ENCODE assay signal across 27 mouse cellular contexts in the genomic region with DNA sequence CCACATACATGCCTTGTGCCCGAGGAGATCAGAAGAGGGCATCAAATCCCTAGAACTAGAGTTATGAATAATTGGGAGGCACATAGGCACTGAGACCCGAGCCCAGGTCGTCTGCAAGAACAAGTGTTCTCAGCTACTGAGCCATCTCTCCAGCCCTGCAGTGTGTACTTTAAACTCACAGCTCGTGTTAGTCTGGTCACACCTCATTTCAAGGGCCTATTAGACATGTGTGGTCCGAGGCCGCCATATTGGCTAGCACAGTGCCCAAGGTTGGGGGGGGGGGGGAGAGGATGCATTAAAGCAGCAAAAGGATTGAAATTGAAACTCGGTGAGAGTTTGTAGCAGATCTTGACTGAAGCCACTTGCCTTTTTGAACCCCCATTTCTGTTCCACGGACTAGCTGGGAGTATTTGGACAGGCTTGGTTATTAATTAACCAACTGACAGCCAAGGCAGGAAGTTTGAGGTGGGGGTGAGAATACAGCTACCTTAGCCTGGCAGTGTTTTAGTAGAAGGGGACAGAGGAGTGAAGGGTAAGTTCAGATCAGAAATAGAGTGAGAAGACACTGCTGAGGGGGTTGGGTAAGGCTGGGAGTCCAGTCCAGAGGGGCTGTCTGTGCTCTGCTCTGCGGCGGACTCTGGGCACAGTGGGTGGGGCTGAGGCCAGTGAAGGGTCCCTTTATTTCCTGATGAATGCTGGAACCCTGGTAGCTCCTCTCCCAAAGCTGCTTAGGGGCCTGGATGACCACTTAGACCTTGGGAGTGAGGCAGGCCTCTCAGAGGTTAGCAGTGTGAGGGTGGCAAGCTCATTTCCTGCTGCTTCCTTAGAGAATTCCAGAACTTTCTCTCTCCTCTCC. TPM values are rescaled to one million over a fixed set of nuclear protein-coding genes. Genes with fewer than 3 reads are reported as not detected.
DNase-seq lines count a peak whose midpoint lies in the region; ATAC-seq and TF ChIP-seq lines count a peak whose summit lies in the region.
"Had no signal": no experiment of that assay in that cellular context is flagged by ENCODE, and none has a peak within 500 bp of the region (broad histone marks: within the 10 kb centered on the region; RNA-seq: fewer than 3 reads in every experiment).

No protein-coding gene starts in this region.

- no peak overlapping the region for H3K4me3 ChIP-seq in kidney, embryonic 15.5 days (replicated peaks)
- no peak overlapping the region; the same call in 1 of the 2 replicates for H3K4me3 ChIP-seq in liver, postnatal 0 days (ENCODE audit: low read depth, low read length)
- no peak overlapping the region for H3K4me3 ChIP-seq in left cerebral cortex, adult 2 months
- H3K4me3 ChIP-seq: embryonic facial prominence, embryonic 13.5 days; heart, embryonic 15.5 days; hindbrain, embryonic 15.5 days had no signal

- intact Hi-C loops in left cerebral cortex, adult 2 months (cut with DNase I): no loop called here

- WGBS in kidney, embryonic 15.5 days: 70% methylated on average over 10 of the region's 10 CpGs
- 52% methylated on average over 10 of the region's 10 CpGs for WGBS in liver, postnatal 0 days (ENCODE audit: insufficient replicate concordance)

- DNase-seq in kidney, postnatal 25 days: no peak
- peak; percentile 25 for DNase-seq in lung, postnatal 10 days
- no peak for DNase-seq in lung, postnatal 14 days
- no peak for DNase-seq in liver, postnatal 0 days
- DNase-seq in left cerebral cortex, adult 2 months (ENCODE audit: extremely low spot score in 1 of 2, low spot score in 2 of 2): no peak
- no peak for DNase-seq in left cerebral cortex, adult 11 months (ENCODE audit: low spot score)
- no peak for DNase-seq in frontal cortex, adult 2 months (ENCODE audit: extremely low spot score in 1 of 2, low spot score in 1 of 2)
- DNase-seq: adrenal gland, postnatal 25 days; cerebellum, adult 11 months; cerebellum, postnatal 14 days; gastrocnemius, postnatal 36 days; heart, postnatal 4 days; lung, postnatal 36 days; retina, postnatal 1 day; thymus, adult 18-20 months; thymus, postnatal 4 days had no signal

- TF ChIP-seq EP300 in liver, postnatal 0 days (IDR thresholded peaks at IDR 0.05; ENCODE audit: low read depth): no peak

- H3K36me3 ChIP-seq in kidney, embryonic 15.5 days: no peaks in the 10 kb centered on the region
- no peaks in the 10 kb centered on the region for H3K36me3 ChIP-seq in liver, postnatal 0 days (replicated peaks; ENCODE audit: insufficient read depth, low read length)
- H3K36me3 ChIP-seq: embryonic facial prominence, embryonic 13.5 days; heart, embryonic 15.5 days; hindbrain, embryonic 15.5 days had no signal

- no peaks in the 10 kb centered on the region for H3K27me3 ChIP-seq in kidney, embryonic 15.5 days
- H3K27me3 ChIP-seq in liver, postnatal 0 days (ENCODE audit: insufficient read depth, low read length): 0 out of 2 replicates have a peak, but pooled peaks cover 4% of the 10 kb centered on the region
- H3K27me3 ChIP-seq: CH12.LX; heart, embryonic 15.5 days; hindbrain, embryonic 15.5 days had no signal

- H3K27ac ChIP-seq in kidney, embryonic 15.5 days: peak overlapping the region; percentile 67
- H3K27ac ChIP-seq in liver, postnatal 0 days (ENCODE audit: low read depth): 0 out of 2 replicates have a peak overlapping the region, but pooled peaks have one; percentile 34
- H3K27ac ChIP-seq in left cerebral cortex, adult 2 months: no peak overlapping the region
- H3K27ac ChIP-seq: embryonic facial prominence, embryonic 13.5 days; heart, embryonic 15.5 days; hindbrain, embryonic 15.5 days; kidney, postnatal 0 days had no signal

- ATAC-seq in kidney, embryonic 15.5 days (replicated peaks; ENCODE audit: low FRiP score): peak; percentile 43
- ATAC-seq in liver, postnatal 0 days: no peak
- ATAC-seq: forebrain, embryonic 14.5 days had no signal

- H3K9me3 ChIP-seq in kidney, embryonic 15.5 days (replicated peaks): peaks cover 7% of the 10 kb centered on the region; the same call in 1 of the 2 replicates
- peaks cover 3% of the 10 kb centered on the region; the same call in 1 of the 2 replicates for H3K9me3 ChIP-seq in liver, postnatal 0 days (ENCODE audit: low read length)
- H3K9me3 ChIP-seq: heart, embryonic 15.5 days; hindbrain, embryonic 15.5 days had no signal

- peaks cover 14% of the 10 kb centered on the region for H3K4me1 ChIP-seq in kidney, embryonic 15.5 days
- H3K4me1 ChIP-seq in liver, postnatal 0 days (ENCODE audit: insufficient read depth): peaks cover 5% of the 10 kb centered on the region; the same call in 1 of the 2 replicates
- H3K4me1 ChIP-seq: embryonic facial prominence, embryonic 13.5 days had no signal

- H3K4me2 ChIP-seq in kidney, embryonic 15.5 days: peak overlapping the region; percentile 20
- peak overlapping the region; percentile 10; the same call in 1 of the 2 replicates for H3K4me2 ChIP-seq in liver, postnatal 0 days (ENCODE audit: low read depth, low read length)
- H3K4me2 ChIP-seq: embryonic facial prominence, embryonic 13.5 days; heart, embryonic 15.5 days; hindbrain, embryonic 15.5 days; midbrain, embryonic 11.5 days had no signal

- no peak for TF ChIP-seq CTCF in liver, postnatal 0 days (IDR thresholded peaks at IDR 0.05; ENCODE audit: low read depth)
- no peak for TF ChIP-seq CTCF in left cerebral cortex, adult 2 months (IDR thresholded peaks at IDR 0.05)

- H3K9ac ChIP-seq in kidney, embryonic 15.5 days: no peak overlapping the region
- H3K9ac ChIP-seq in liver, postnatal 0 days (replicated peaks): no peak overlapping the region
- H3K9ac ChIP-seq: embryonic facial prominence, embryonic 13.5 days; heart, embryonic 15.5 days; hindbrain, embryonic 15.5 days had no signal

RNA-seq across cellular contexts. Expression of a gene that starts 5.0 kb away (rescaled TPM):
- polyA plus RNA-seq in kidney, embryonic 15.5 days (2015; fragmentation: Nextera tagmentation; extraction: Ambion mirVana): 0.30 and 0.84 TPM in 2 replicates
- polyA plus RNA-seq in liver, postnatal 0 days (2015; fragmentation: Nextera tagmentation; extraction: Ambion mirVana): 0.31 and 0.44 TPM in 2 replicates
- 10 to 100 TPM; 15.2 to 19.2 TPM for total RNA-seq in left cerebral cortex, adult 2 months (2021)
- polyA plus RNA-seq in frontal cortex, adult 2 months (2012; rRNA removed): 8.8 and 11.5 TPM in 2 replicates
- total RNA-seq: heart, adult 8-10 months; MEL; monocyte, adult 5-6 weeks had no signal

RNA-seq across cellular contexts. Expression of a gene that starts 53.8 kb away (rescaled TPM):
- polyA plus RNA-seq in kidney, embryonic 15.5 days (2015; fragmentation: Nextera tagmentation; extraction: Ambion mirVana): 14.0 and 14.3 TPM in 2 replicates
- polyA plus RNA-seq in liver, postnatal 0 days (2015; fragmentation: Nextera tagmentation; extraction: Ambion mirVana): 9.3 and 9.8 TPM in 2 replicates
- 10 to 100 TPM; 47.7 to 49.2 TPM for total RNA-seq in left cerebral cortex, adult 2 months (2021)
- polyA plus RNA-seq in frontal cortex, adult 2 months (2012; rRNA removed): 27.6 and 29.0 TPM in 2 replicates
